Mouse (Mus musculus) adrenal gland, adult 8-10 months (tissue): Measurements from ENCODE around the gene Gm9958. TPM values are rescaled to one million over a fixed set of nuclear protein-coding genes. Genes with fewer than 3 reads are reported as not detected.

ENCODE experiments used
- DNase-seq: peaks from one replicate; pipeline ENCODE4 v3.0.0; 2022
- total RNA-seq, 4 experiments: library from RNA; stranded (reverse); gene quantifications; 2 replicates each; pipeline ENCODE4 v1.2.4; 2022

Gm9958 gene
- total RNA-seq, 4 experiments from 2014 or later, result 3.5 to 4.9 (median 3.9) TPM

DNA sequence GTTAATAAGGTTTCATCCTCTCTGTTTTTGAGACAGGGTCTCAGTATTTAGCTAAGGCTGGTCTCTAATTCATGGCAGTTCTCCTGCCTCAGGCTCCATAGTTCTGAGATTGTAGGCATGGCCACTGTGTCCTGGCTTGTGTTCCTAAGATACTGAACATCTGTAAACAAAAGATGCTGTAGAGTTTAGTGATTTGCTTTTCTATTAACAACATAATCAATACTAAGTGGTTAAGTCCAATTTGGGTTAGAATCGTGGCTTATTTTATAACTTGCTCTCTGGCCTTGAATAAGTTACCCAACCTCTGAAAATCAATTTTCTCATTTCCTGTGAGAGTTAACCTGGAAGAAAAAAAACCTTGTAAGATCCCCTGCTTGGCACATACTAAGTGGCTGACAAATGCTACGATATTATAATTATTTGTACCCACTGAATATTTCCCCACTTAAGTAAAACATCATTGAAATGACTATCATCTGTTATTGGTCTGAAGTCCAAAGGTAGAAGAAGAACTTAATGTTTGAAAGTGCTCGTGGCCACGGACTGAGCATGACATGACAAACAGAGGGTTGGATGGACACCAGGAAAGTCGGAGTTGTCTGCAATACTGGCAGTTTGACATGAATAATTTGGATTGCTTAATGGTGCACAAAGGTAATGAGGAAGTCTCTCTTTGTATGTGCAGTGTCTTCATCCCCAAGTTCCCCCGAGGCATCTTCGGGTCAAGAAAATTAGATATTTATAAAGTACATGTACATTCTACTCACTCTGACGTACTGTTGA is 47.3 kb downstream of the Gm9958 start:
- no peak for DNase-seq

DNA sequence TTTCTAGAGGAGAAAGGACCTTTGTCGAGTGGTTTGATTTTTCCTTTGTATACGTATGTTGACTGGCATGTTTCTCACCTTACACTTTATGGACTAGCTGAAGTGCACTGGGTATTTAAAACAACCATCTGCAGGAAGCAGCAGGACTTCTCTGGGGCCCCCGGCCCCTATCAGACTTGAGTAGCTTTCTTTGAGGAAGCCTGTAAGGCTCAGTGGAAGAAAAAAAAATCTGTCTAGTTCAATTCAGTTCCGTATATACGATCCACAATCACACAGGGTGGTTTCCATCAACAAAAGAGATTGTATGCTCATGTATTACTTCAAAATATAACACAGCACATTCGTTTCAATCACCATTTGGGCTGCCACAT is 47.9 kb downstream of the Gm9958 start:
- DNase-seq, result no peak

Other genes starting within 250 kb of the Gm9958 start
- 10 to 100 TPM; 25.3 to 52.1 (median 38.0) TPM for gene Cox18, start 143.2 kb upstream of the Gm9958 start, total RNA-seq
- gene Ankrd17, start 627 bp upstream of the Gm9958 start, total RNA-seq, result 100 to 1,000 TPM in 2 of 4 experiments, 10 to 100 TPM in 2; 87.8 to 118 (median 94.8) TPM
- gene Alb, start 93.7 kb downstream of the Gm9958 start, total RNA-seq, result 10 to 100 TPM in 2 of 4 experiments, 1 to 10 TPM in 2; 1.6 to 22.6 (median 9.2) TPM
- gene Afp, start 123.5 kb downstream of the Gm9958 start, total RNA-seq, result not detected
- under 1 TPM in 2 of 4 experiments, not detected in 2; 0.12 to 0.35 TPM for gene Afm, start 151.7 kb downstream of the Gm9958 start, total RNA-seq
- not detected for gene 5830473C10Rik, start 193.9 kb downstream of the Gm9958 start, total RNA-seq